Mouse (Mus musculus): ENCODE results near the gene Cmtm4.
"Not testable (repeated sequence)": the region's sequence is repeated elsewhere in the genome, so short reads cannot be mapped to it uniquely, and the experiment has no call there.

DNA sequence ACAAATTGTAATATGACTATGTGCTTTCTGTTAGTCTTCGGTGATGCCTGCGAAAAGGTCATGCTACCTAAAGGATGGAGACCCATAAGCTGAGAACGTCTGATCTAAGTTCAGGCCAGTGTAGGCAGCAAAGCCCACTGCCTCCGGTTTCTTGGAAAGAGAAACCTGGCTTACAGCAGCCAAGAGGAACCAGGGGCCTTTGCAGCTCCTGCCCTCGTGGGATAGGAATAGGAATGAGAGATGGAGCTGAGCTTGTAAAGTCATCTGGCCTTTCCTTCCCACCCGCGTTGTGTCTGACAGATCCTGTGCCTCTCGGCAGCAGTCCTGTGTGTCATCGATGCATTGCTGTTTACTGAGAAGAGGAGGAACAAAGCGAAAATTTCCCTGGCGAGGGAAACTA lies 74.3 kb downstream of the Cmtm4 start, which contains the start of gene Gm11020:
- not testable (repeated sequence) for TF ChIP-seq CTCF (IDR thresholded peaks at IDR 0.05; ENCODE audit: extremely low read depth, insufficient read length, insufficient replicate concordance, low read depth, low read length); POLR2A (IDR thresholded peaks at IDR 0.05; ENCODE audit: low read depth, low read length)
